Mouse (Mus musculus) adrenal gland (tissue): ENCODE measurements around the gene Whrn.

Experiments
- intact Hi-C: fragments of 180-260 bp; cut with DNase I; formaldehyde crosslinking; loops from one replicate; pipeline ENCODE4 v1.15.1; 2025

The Whrn gene

DNA sequence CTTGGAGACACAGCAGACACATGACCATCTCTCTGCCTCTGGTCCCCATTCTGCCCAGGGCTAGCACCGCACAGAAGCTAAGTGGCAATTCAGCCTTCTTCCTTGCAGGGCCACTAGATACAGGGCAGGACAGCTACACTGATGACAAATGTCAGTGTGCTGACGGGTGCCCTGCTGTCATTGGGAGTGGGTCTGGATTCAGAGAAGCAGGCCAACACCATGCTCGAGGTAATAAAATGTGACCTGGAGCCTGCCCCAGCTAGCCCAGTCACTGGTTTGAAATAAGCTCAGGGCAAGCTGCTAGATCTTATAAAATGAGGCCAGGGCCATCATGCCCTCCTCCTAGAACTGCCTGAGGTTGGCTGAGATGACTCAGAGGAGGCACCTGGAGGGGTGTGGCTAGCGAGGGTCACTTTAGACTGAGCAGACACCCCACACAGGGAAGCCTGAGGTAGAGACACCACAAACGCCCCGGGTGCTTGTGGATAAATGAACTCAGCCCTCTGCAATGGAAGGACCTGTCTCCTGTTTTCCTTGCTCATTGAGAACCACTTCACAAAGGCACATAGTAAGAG lies 41.8 kb downstream of the Whrn start:
- intact Hi-C loops = no loop called here

DNA sequence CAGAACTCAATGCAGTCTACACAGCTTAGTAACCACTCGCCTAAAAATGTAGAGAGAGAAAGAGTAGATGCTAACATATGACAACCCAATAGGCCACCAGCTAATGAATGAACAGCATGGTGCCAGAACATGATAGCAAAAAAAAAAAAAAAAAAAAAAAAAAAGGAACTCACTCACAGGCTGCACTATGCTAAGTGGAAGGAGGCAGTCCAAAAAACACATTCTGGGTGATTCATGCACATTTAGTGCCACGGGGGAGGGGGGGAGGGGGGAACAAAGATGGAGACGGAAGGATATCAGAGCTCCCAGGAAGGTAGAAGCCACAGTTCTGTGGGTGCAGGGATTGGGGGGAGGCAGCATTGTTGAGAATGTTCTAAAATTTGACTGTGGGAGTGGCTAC lies 43.2 kb downstream of the Whrn start:
- intact Hi-C loops = no loop called here

DNA sequence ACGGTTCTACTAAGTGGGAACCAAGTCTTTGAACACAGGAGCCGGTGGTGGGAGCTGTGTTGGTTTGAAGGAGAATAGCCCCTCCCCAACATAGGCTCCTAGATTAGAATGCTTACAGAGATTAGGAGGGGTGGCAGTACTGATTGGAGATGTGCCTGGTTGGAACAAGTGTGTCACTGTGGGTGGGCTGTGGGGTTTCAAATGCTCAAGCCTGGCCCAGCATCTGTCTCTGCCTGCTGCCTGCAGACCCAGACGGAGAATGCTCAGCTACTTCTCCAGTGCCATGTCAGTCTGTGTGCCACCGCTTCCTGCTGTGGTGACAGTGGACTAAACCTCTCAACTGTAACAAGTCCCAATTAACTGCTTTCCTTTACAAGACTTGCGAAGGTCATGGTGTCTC lies 45.2 kb downstream of the Whrn start:
- intact Hi-C loops = no loop called here

DNA sequence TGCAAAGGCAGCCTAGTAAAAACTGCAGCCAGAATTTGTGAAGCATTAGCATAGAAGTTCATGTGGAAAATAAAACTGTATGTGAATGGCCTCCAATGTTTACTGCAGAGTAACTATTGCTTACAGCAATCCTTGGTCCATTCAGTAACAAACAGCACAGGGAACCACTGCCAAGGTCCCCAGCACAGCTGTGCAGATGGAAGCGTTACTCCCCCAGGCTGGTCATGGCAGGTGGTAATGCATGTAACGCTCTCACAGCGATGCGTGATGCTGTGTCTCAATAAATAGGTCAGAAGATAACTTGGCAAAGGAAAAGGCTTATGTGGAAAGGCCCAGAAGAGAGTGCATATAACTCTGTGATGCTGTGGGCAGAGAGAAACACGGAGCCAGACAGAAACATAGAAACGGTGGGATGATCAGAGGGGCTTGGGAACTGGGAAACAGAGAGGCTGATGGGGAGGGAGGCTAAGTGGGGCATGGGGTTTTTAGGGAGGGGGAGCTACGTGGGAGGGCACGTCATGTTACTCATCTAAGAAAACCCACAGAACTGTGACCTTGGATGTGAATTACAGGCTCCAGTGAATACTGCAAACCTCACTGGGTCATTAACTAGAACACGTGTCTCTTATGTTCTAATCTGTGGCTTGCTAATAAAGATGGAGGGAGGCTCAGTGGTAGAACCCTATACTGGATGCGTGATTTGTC lies 51.3 kb downstream of the Whrn start:
- intact Hi-C loops = no loop called here

DNA sequence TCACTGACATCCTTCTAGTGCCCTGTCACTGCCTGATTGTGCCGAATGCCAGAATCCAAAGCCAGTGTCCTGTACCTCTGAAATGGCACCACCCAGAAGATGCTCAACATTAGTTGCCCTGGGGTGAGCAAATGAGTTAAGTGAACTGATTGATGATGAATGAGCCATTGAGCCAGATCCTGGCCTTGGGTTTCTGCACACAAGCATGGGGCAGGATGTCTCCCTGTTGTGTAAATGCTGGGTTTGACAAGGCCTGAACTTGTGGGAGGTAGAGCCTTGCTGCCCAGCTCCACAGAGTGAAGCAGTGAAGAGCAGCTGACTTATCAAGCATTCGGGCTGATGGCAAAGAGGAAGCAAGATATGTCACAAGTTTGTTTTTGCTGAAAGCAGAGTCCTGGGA lies 52.7 kb downstream of the Whrn start:
- intact Hi-C loops = no loop called here

DNA sequence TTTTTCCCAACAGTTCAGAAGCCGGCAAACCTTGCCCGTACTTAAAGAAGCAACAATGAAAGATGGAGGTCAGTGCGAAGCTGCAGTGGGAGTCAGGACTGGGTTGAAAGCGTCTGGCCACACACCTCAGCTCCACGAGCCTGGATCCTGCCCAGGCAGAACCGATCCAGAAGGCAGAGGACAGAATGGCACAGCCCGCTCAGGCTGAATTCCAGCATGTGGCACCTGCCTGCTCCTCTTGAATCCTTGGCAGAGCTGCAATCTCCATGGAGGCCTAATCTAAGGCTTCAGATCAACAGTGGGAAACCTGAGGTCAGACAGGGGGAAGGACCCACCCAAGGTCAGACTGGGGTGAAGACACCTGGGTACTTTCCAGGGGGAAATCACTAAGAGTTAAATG lies 54.2 kb downstream of the Whrn start:
- intact Hi-C loops = no loop called here

DNA sequence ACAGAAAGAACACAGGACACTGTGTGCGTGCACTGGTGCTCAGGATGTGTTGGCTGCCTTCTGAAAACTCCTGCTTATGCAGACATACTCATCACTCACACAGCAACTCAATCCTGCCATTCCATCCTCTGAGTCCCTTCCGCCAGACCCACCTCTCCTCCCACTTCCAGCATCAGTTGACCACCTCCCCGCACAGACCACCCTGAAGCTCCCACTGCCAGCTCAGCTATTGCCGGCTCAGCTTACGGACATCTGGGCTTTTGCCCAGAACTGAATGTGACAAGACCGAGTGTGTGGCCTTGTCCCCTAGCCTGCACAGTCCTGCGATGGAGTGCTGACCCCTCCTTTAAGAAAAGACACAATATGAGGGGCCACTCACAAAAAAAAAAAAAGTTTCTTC lies 55.5 kb downstream of the Whrn start:
- intact Hi-C loops = no loop called here

DNA sequence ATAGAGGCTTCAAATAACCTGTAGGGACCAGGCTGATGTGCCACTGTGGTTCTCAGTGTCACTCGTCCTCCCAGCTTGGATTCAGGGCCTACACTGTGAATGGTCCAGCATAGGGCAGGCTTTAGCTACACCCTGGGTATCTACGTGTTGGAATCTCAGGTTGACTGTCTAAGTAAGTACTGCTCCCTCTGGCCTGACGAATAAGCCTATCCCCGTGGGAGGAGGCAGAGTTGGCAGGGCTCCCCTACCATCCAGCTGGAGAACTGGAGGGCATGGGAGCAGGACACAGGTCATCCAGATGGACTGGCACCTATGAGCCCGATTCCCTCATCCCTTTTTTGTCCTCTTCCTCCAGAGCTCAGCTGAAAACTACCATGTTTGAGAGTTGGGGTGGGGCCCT lies 57.8 kb downstream of the Whrn start:
- intact Hi-C loops = no loop called here

DNA sequence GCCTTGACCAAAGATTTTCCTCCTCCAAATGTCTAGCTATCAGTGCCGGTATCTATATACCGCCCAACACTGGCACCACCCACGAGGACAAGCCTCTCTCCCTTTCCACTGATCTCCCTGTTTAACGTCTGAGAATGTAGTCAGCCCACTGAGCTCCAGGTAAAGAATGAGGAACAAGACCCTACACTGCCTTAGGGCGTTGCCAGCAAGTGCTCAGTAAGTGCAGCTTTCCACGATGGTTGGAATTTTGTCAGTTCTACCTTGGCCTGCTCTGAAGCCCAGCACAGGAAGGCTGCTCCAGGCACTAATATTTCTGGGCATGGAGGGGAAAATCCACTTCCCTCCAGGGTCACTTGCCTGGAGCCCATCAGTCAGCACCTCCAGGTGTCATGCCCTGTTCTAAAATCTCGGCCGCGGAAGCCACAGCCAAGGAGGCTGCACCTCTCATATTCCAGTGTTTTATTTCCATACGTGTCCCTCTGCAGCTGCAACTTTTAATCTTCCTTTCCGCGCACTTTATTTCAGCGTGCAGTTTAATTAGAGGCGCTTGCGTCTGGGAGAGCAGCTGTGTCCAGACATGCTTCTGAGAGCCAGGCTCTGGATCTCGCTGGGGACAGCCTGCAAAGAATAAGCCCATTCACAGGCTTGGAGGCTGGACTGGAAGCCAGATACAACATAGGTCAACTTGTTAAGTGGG lies 58.5 kb downstream of the Whrn start:
- intact Hi-C loops = no loop called here

DNA sequence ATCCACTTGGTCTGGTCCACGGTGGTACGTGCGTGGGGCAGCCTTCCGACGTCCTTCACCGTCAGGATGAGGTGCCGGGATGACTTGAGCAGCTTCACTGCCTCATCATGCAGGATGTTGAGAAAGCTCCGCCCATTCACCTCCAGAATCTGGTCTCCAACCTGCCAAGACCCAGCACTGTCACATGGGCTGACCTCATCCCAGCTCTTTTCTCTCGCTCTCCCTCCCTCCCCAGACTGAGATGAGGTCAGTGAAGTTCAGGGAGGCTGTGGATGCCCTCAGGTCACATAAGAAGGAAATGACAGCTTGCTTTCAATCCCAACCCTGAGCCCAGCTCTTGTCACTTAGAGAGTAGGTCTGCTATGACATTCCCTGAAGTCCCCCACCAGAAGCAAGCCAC lies 60.4 kb downstream of the Whrn start:
- intact Hi-C loops = no loop called here

DNA sequence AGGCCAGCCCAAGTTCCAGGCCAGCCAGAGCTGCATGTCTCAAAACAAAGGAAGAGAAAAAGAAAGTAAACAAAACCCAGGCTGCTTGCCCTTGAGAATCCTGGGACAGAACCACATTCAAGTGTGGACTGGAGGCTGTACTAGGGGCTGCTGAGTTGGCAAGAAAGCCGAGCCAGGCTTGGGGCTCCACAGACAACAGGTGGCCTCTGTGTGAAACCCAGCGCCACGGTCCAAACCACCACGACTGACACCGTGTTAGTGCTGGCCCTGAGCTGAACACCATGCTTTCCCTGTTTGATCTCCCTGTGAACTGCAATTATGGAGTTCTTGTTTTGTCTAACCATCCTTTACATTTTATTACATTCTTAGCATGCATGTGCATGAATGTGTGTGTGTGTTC lies 64.7 kb downstream of the Whrn start:
- intact Hi-C loops = no loop called here

DNA sequence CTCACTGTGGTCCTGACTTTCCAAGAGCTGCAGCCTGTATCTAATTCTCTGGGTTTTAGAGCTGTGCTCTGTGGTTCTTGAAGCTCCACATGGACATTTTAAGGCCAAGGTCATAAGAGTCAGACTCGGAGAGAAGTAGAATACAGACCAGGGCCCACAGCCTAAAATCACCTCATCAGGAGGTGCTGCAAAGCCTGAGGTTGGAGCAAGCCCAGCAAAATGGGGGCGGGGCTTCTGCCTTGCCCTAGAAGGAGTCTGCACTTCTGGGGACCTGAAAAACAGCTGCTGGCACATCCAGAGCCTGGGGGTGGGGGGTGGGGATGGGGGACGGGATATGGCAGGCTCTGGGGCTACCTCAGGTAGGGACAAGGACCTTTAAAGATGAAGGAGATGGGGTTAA lies 65.4 kb downstream of the Whrn start:
- intact Hi-C loops = no loop called here

DNA sequence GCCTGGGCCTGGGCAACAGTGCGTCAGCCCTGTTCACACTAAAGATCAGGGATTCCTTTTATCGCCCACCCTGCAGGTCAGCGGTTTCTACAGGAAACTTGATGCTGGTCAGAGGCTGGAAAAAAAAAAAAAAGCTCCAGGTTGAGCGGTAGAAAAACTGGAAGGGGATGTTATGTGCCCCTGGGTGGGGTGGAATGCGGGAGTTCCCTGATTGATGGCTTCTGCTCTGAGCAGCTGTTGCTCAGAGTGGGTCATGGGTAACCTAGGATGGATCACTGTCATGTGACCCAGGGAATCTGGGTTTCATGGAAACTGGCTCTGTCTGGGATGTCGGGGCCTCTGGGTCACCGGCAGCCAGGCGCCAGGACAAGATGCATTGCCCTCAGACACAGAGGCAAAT lies 69.5 kb downstream of the Whrn start:
- intact Hi-C loops = no loop called here

DNA sequence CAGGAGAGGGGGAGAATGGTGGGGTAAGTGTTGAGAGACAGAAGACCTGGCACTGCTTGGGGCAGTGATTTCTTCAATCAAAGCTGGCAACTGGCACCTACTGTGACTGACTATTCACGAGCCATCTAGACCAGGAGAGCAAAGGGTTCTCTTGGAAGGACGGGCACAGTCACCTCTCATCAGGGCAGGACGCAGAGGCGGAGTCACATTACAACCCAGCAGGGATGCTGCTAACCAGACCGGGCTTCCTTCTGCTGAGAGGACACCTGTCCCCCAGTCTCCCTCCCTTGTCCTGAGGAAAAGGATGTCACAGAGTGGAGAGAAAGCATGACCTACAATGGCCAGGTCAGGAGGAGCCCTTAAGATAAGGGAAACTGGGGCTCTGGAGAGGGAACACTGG lies 72.0 kb downstream of the Whrn start:
- intact Hi-C loops = no loop called here

DNA sequence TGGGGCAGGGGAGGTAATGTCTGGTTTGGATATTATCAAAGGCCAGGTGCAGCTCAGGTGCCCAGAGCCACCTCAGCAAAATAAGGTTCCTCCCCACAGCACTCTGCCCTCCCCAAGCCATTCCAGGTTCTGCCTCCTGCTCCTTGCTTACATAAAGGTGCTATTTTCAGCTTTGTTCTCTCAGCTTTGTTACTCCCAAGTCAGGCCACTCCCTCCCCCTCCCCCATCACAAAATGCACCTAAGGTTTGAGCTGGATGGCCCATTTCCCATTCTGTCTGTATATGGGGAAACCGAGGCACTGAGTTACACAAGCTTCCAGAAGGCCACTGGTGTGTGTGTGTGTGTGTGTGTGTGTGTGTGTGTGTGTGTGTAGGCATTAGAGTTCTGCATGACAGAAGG lies 72.6 kb downstream of the Whrn start:
- intact Hi-C loops = no loop called here

DNA sequence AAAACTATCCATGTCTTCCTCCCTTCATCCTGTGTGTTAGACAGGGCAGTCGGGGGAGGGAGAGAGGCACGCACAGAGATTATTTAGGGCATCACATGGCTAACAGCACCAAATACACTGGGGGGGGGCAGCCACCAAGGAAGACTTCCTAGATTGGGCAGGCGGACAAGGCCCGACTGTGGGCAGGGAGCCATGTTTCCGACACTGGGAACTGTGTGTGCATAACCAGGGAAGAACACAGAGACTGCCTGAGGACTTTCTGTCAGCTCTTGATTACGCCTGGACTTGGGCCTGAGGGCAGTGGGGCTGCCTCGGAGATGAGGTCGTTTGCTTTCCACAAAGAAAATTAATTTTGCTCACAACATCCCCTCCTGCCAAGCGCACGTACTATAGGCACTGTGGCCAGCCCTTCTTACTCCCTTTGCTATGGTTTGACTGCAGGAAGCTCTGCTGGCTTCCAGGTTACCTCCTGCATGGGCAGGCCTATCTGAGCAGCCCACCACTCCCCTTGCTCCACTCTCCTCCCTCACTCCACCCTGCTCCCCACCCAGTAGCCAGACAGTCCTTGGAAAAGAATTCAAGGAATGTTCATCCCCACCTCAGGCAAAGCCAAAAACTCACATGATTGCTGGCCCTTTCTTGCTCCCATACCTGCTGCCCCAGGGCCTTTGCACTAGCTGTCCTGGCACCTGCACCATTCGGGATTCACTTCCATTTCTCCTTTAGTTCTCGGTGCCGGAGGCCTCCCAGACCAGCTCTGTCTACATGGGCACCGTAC lies 75.5 kb downstream of the Whrn start:
- intact Hi-C loops = no loop called here

DNA sequence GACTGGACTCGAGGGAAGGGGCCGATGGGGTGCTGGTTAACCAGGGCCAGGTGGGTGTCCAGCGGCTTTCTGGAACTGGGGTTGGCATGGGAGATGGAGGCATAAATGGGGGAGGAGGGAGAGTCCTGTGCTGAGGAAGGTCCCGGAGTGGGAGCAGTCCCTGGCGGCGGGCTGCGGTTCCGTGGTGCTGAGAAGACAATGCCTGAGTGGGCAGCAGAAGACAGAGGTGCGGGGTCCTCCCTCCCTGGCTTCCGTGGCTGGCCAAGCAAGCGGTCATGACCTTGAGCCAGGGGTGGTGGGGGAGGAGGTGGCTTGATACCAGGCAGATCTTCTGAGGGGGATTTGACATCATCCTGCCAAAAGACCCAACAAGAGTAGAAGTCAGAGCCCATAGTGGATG lies 77.5 kb downstream of the Whrn start:
- intact Hi-C loops = loop anchor here (5.0 to 10.0 kb wide), 3 partner anchors 167 to 529 kb away; no protein-coding TSS in a partner anchor

DNA sequence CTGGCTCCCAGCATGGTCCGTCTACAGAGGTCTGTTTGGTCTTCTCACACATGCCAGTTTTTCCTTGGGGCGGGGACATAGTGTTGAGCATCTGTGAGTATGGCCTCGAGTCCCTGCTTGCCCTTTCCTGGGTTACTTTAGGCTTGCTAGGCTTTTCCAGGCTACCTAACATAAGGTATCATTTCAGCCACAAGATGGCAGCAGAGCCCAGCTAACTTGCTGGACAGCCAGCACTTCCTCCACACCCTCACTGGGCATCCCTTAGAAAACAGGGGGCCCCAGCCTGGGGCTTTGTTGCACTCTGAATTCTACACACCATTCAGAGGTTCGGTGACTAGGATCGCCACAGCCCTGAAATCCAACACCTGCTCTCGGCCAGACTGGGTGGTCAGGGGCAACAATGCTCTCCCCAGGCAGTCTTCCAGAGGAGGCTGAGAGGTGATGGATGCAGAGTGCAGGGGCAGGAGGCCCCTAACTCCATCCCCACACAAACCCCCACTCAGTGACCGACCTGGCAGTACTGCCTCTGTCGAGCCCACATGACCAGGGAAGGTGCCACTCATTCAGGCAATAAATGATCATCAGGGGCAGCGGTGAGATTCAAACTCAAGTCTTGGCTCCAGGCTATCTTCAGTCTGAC lies 78.4 kb downstream of the Whrn start:
- intact Hi-C loops = loop anchor here (2.0 to 10.0 kb wide), 5 partner anchors 81 to 530 kb away; no protein-coding TSS in a partner anchor

DNA sequence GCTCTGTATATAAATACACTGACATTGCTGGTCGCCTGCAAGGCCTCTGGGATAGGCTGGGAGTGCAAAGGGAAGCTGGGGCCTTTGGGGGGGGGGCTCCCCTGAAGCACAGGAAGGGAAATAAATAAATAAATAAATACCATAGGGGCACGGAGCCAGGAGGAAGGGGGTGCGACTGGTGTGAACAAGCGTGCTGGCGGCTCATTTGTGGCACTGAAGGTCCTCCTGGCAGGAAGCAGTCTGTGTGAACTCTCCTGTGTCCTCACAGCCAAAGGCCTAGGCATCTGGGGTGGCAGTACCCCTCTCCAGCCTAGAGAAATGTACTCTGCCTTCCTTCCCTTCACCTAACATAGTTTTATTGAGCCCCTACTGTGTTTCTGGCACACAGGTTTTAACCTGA lies 80.8 kb downstream of the Whrn start:
- intact Hi-C loops = loop anchor here (5.0 to 10.0 kb wide), 3 partner anchors 170 to 532 kb away; no protein-coding TSS in a partner anchor

DNA sequence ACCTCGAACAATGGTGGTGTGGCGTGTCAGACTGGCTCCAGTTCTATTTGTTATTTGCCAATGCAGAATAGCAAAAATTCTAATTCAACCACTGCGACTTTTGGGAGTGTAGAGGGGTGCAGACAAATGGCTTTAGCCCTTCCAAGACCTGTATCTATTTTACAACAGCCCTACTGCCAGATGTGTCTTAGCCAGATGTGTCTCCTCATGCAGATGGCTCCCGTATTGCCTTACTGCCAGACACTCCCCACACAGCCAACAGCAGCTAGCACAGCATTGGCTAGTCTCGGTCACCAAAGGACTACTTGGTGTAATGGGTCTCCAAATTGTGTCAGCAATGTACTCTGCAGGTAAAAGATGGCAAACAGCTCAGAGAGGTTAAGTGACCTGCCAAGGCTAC lies 84.6 kb downstream of the Whrn start:
- intact Hi-C loops = loop anchor here (10.0 kb wide), 1 partner anchor 174 kb away; no protein-coding TSS in a partner anchor

DNA sequence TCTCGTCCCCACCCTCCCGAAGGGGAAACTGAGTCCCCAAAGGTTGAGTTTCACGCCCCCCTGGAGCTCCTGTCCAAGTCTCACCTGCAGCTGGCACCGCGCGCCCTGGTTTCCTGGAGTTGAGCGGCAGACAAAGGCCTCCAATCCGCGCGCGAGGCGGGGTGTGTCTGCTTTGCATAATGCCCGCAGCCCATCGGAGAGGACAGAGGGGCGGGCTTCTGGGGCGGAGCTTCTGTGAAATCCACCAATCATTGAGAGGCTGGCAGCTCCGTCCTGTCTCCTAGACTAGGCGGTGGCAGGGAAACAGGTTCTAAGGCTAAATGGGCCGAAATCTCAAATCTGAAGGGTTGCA lies 85.2 kb downstream of the Whrn start:
- intact Hi-C loops = loop anchor here (10.0 kb wide), 1 partner anchor 174 kb away; no protein-coding TSS in a partner anchor
